Mouse (Mus musculus) brain, embryonic 14.5 days (tissue): ENCODE measurements around the gene Srp54a.
"Not testable (repeated sequence)": the region's sequence is repeated elsewhere in the genome, so short reads cannot be mapped to it uniquely, and the experiment has no call there.

Experiments used
- CTCF ChIP-seq: fragments of 200-500 bp; IDR thresholded peaks from 2 replicates; pipeline ENCODE4 v1.5.1; 2012; ENCODE audit warnings: inconsistent platforms, mild to moderate bottlenecking, moderate library complexity, borderline replicate concordance; ENCODE audit not compliant: insufficient read depth, insufficient read length; ENCODE audit errors: extremely low read depth
- POLR2A ChIP-seq: fragments of 200-500 bp; IDR thresholded peaks from 2 replicates; pipeline ENCODE4 v1.6.1; 2012; ENCODE audit warnings: mild to moderate bottlenecking, inconsistent platforms, borderline replicate concordance; ENCODE audit not compliant: poor library complexity, insufficient read depth, insufficient read length, severe bottlenecking; ENCODE audit errors: extremely low read depth

- not testable (repeated sequence) for TF ChIP-seq CTCF, POLR2A
Observed at GRCm38 (mm10) chr12:55155449-55155783, 75.4 kb downstream of the Srp54a start.
